Mouse (Mus musculus) monocyte, adult 5-6 weeks (primary cell): ENCODE results near the gene Asb10. TPM values are rescaled to one million over a fixed set of nuclear protein-coding genes. Genes with fewer than 3 reads are reported as not detected.

Experiments used
- ATAC-seq: fragments of 153-309, 156-312 bp; replicated peaks from 2 replicates; pipeline ENCODE4 v1.8.0; 2017; ENCODE audit warnings: mild to moderate bottlenecking; ENCODE audit not compliant: low TSS enrichment, insufficient number of reproducible peaks, severe bottlenecking, poor library complexity, low FRiP score
- total RNA-seq: library from RNA; stranded (forward); fragments of 200-1000, 200-491, 200-594 nt; gene quantifications from 3 replicates; pipeline ENCODE4 v1.2.3, GENCODE M21; 2017

The Asb10 gene
- total RNA-seq, 1 experiment from 2014 or later: not detected

- no peak for ATAC-seq
These were observed 39.9 kb downstream of the Asb10 start for GRCm38 (mm10) chr5:24500851-24501250.

GRCm38 (mm10) chr5:24499113-24499512, 41.7 kb downstream of the Asb10 start:
- ATAC-seq: no peak

- no peak for ATAC-seq
These were observed 43.3 kb downstream of the Asb10 start for GRCm38 (mm10) chr5:24497526-24497925.

GRCm38 (mm10) chr5:24496756-24497155, 44.0 kb downstream of the Asb10 start:
- ATAC-seq: no peak

GRCm38 (mm10) chr5:24495019-24495418, 45.8 kb downstream of the Asb10 start:
- ATAC-seq: no peak

- no peak for ATAC-seq
These were observed 48.1 kb downstream of the Asb10 start for GRCm38 (mm10) chr5:24492546-24493285.

- ATAC-seq: no peak
These were observed 50.3 kb downstream of the Asb10 start for GRCm38 (mm10) chr5:24490413-24490920.

- ATAC-seq: no peak
These were observed 54.0 kb downstream of the Asb10 start for GRCm38 (mm10) chr5:24486738-24487137.

- ATAC-seq: no peak
These were observed 54.7 kb downstream of the Asb10 start for GRCm38 (mm10) chr5:24486097-24486496.

GRCm38 (mm10) chr5:24484963-24485362, 55.8 kb downstream of the Asb10 start:
- no peak for ATAC-seq

GRCm38 (mm10) chr5:24483326-24483725, 57.5 kb downstream of the Asb10 start:
- ATAC-seq: no peak; the same call in 1 of the 2 replicates

Other genes starting within 250 kb of the Asb10 start
- 0.53 TPM in 1 of 3 replicates, not detected in the others for gene Kcnh2, start 189.4 kb downstream of the Asb10 start, total RNA-seq
- 0.29 TPM in 1 of 3 replicates, not detected in the others for gene Nos3, start 176.2 kb downstream of the Asb10 start, total RNA-seq
- 0.11 to 0.87 TPM in 2 of 3 replicates, not detected in the other for gene Atg9b, start 148.8 kb downstream of the Asb10 start, total RNA-seq
- gene Abcb8, start 147.3 kb downstream of the Asb10 start, total RNA-seq: 4.5 to 7.6 TPM (median 5.2 TPM) in 3 replicates
- gene Asic3, start 127.6 kb downstream of the Asb10 start, total RNA-seq: not detected in 3 replicates
- gene Cdk5, start 117.4 kb downstream of the Asb10 start, total RNA-seq: 19.3 to 30.9 TPM (median 26.0 TPM) in 3 replicates
- 20.1 to 60.8 TPM (median 32.2 TPM) in 3 replicates for gene Slc4a2, start 117.1 kb downstream of the Asb10 start, total RNA-seq
- gene Fastk, start 95.7 kb downstream of the Asb10 start, total RNA-seq: 17.1 to 27.5 TPM (median 26.9 TPM) in 3 replicates
- gene Tmub1, start 93.1 kb downstream of the Asb10 start, total RNA-seq: 11.8 to 33.4 TPM (median 26.8 TPM) in 3 replicates
- gene Agap3, start 88.8 kb downstream of the Asb10 start, total RNA-seq: 30.5 to 41.8 TPM (median 34.6 TPM) in 3 replicates
- not detected in 3 replicates for gene Gbx1, start 13.8 kb downstream of the Asb10 start, total RNA-seq
- not detected in 3 replicates for gene 4931409K22Rik, start 15.8 kb upstream of the Asb10 start, total RNA-seq
- gene Abcf2, start 36.5 kb upstream of the Asb10 start, total RNA-seq: 33.8 to 45.3 TPM (median 42.1 TPM) in 3 replicates
- gene Chpf2, start 45.8 kb upstream of the Asb10 start, total RNA-seq: 13.2 to 33.8 TPM (median 15.2 TPM) in 3 replicates
- gene Smarcd3, start 83.4 kb upstream of the Asb10 start, total RNA-seq: 1.3 to 8.1 TPM (median 3.0 TPM) in 3 replicates
- gene Nub1, start 144.6 kb upstream of the Asb10 start, total RNA-seq: 108 to 119 TPM (median 113 TPM) in 3 replicates
- 0.21 to 1.6 TPM in 2 of 3 replicates, not detected in the other for gene Wdr86, start 189.7 kb upstream of the Asb10 start, total RNA-seq
- gene Crygn, start 217.0 kb upstream of the Asb10 start, total RNA-seq: 21.0 TPM in 1 of 3 replicates, not detected in the others